Comparison of ENCODE assay signal across 8 mouse cellular contexts in the genomic region with DNA sequence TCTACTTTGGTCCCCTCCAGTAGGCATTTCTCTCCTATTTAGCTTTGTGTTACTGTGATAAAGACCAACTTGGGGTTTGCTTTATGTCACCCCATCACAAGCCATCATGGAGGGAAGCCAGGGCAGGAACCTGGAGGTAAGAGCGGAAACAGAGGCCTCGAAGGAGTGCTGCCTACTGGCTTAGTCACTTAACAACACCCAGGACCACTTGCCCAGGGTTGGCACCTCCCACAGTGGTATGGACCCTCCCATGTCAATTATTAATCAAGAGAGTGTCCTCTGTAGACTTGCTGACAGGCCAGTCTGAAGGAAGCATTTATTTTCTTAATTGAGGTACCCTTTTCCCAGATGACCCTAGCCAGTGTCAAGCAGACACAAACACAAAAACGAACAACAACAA. TPM values are rescaled to one million over a fixed set of nuclear protein-coding genes. Genes with fewer than 3 reads are reported as not detected.
DNase-seq lines count a peak whose midpoint lies in the region; ATAC-seq and TF ChIP-seq lines count a peak whose summit lies in the region.

No protein-coding gene starts in this region.

- H3K27ac ChIP-seq in gastrocnemius, adult 2 months = peak overlapping the region; percentile 99
- H3K27ac ChIP-seq in embryonic facial prominence, embryonic 12.5 days = peak overlapping the region; percentile 96
- peak overlapping the region; percentile 98 for H3K27ac ChIP-seq in midbrain, embryonic 12.5 days (replicated peaks)

- H3K9me3 ChIP-seq in embryonic facial prominence, embryonic 12.5 days = no peaks in the 10 kb centered on the region
- no peaks in the 10 kb centered on the region for H3K9me3 ChIP-seq in midbrain, embryonic 12.5 days

- no peak for TF ChIP-seq CTCF in gastrocnemius, adult 2 months (IDR thresholded peaks at IDR 0.05)

- H3K27me3 ChIP-seq in embryonic facial prominence, embryonic 12.5 days = no peaks in the 10 kb centered on the region
- H3K27me3 ChIP-seq in midbrain, embryonic 12.5 days = peaks cover 23% of the 10 kb centered on the region

- 61% methylated on average over 3 of the region's 3 CpGs for WGBS in embryonic facial prominence, embryonic 12.5 days
- 51% methylated on average over 3 of the region's 3 CpGs for WGBS in midbrain, embryonic 12.5 days

- peak overlapping the region; percentile 89 for H3K4me3 ChIP-seq in gastrocnemius, adult 2 months
- H3K4me3 ChIP-seq in embryonic facial prominence, embryonic 12.5 days = peak overlapping the region; percentile 67
- peak overlapping the region; percentile 74 for H3K4me3 ChIP-seq in midbrain, embryonic 12.5 days

- no peaks in the 10 kb centered on the region for H3K36me3 ChIP-seq in embryonic facial prominence, embryonic 12.5 days
- H3K36me3 ChIP-seq in midbrain, embryonic 12.5 days = no peaks in the 10 kb centered on the region

- H3K9ac ChIP-seq in embryonic facial prominence, embryonic 12.5 days = peak overlapping the region; percentile 44
- peak overlapping the region; percentile 72 for H3K9ac ChIP-seq in midbrain, embryonic 12.5 days (replicated peaks)

- ATAC-seq in embryonic facial prominence, embryonic 12.5 days (ENCODE audit: insufficient number of reproducible peaks, insufficient read depth, low FRiP score, low TSS enrichment) = no peak
- ATAC-seq in midbrain, embryonic 12.5 days (ENCODE audit: low FRiP score, low read depth) = no peak

- peak overlapping the region; percentile 70 for H3K4me2 ChIP-seq in embryonic facial prominence, embryonic 12.5 days (replicated peaks)
- H3K4me2 ChIP-seq in midbrain, embryonic 12.5 days (replicated peaks) = peak overlapping the region; percentile 68

- H3K4me1 ChIP-seq in embryonic facial prominence, embryonic 12.5 days = 0 out of 2 replicates have a peak, but pooled peaks cover 4% of the 10 kb centered on the region
- peaks cover 12% of the 10 kb centered on the region for H3K4me1 ChIP-seq in midbrain, embryonic 12.5 days

- intact Hi-C loops in gastrocnemius, adult 2 months (cut with DNase I) = loop anchor here (2.0 kb wide), 1 partner anchor 38 kb away; the partner anchor contains the start of gene Mien1
- intact Hi-C loops in gastrocnemius, postnatal 14 days (cut with DNase I; ENCODE audit: low total_unique reads) = no loop called here

- DNase-seq in gastrocnemius, adult 2 months = no peak
- DNase-seq in gastrocnemius, postnatal 14 days = no peak
- peak; percentile 63 for DNase-seq in kidney, adult 18-20 months
- no peak for DNase-seq in cerebellum, adult 11 months
- no peak for DNase-seq in c-Kit-positive CD71-positive TER-119-positive erythroid progenitor cells, embryonic 14.5 days (ENCODE audit: low spot score)
- DNase-seq in ovary, postnatal 10 days (ENCODE audit: low spot score) = no peak

RNA-seq across cellular contexts. Expression of gene Pgap3, which starts 0.5 kb away (rescaled TPM):
- 1 to 10 TPM; 2.2 to 3.0 TPM for total RNA-seq in gastrocnemius, adult 2 months (2021)
- total RNA-seq in gastrocnemius, postnatal 14 days (2021) = 1 to 10 TPM; 2.2 to 2.9 TPM
- 9.8 and 10.4 TPM in 2 replicates for polyA plus RNA-seq in embryonic facial prominence, embryonic 12.5 days (2016; fragmentation: Nextera tagmentation; extraction: Ambion mirVana)
- 9.0 and 9.3 TPM in 2 replicates for polyA plus RNA-seq in midbrain, embryonic 12.5 days (2016; fragmentation: Nextera tagmentation; extraction: Ambion mirVana)

RNA-seq across cellular contexts. Expression of gene Erbb2, which starts 11.5 kb away (rescaled TPM):
- 1 to 10 TPM; 1.6 to 1.9 TPM for total RNA-seq in gastrocnemius, adult 2 months (2021)
- 1 to 10 TPM; 3.9 to 5.3 TPM for total RNA-seq in gastrocnemius, postnatal 14 days (2021)
- 47.4 and 49.4 TPM in 2 replicates for polyA plus RNA-seq in embryonic facial prominence, embryonic 12.5 days (2016; fragmentation: Nextera tagmentation; extraction: Ambion mirVana)
- 14.9 and 17.4 TPM in 2 replicates for polyA plus RNA-seq in midbrain, embryonic 12.5 days (2016; fragmentation: Nextera tagmentation; extraction: Ambion mirVana)

RNA-seq across cellular contexts. Expression of gene Pnmt, which starts 14.6 kb away (rescaled TPM):
- 1 to 10 TPM; 1.8 to 5.9 TPM for total RNA-seq in gastrocnemius, adult 2 months (2021)
- under 1 TPM; 0.39 to 0.53 TPM for total RNA-seq in gastrocnemius, postnatal 14 days (2021)
- 0.33 TPM in 1 of 2 replicates, not detected in the other for polyA plus RNA-seq in embryonic facial prominence, embryonic 12.5 days (2016; fragmentation: Nextera tagmentation; extraction: Ambion mirVana)
- 0.15 TPM in 1 of 2 replicates, not detected in the other for polyA plus RNA-seq in midbrain, embryonic 12.5 days (2016; fragmentation: Nextera tagmentation; extraction: Ambion mirVana)

RNA-seq across cellular contexts. Expression of gene Tcap, which starts 17.2 kb away (rescaled TPM):
- total RNA-seq in gastrocnemius, adult 2 months (2021) = 1,000 to 10,000 TPM; 3,050 to 3,067 TPM
- total RNA-seq in gastrocnemius, postnatal 14 days (2021) = 1,000 to 10,000 TPM in 1 of 2 experiments, 100 to 1,000 TPM in 1; 673 to 1,120 TPM
- polyA plus RNA-seq in embryonic facial prominence, embryonic 12.5 days (2016; fragmentation: Nextera tagmentation; extraction: Ambion mirVana) = 1.5 and 1.7 TPM in 2 replicates
- 0.19 and 0.33 TPM in 2 replicates for polyA plus RNA-seq in midbrain, embryonic 12.5 days (2016; fragmentation: Nextera tagmentation; extraction: Ambion mirVana)

RNA-seq across cellular contexts. Expression of gene Mien1, which starts 38.0 kb away (rescaled TPM):
- 10 to 100 TPM; 30.3 to 37.4 TPM for total RNA-seq in gastrocnemius, adult 2 months (2021)
- 10 to 100 TPM; 27.7 to 30.3 TPM for total RNA-seq in gastrocnemius, postnatal 14 days (2021)
- polyA plus RNA-seq in embryonic facial prominence, embryonic 12.5 days (2016; fragmentation: Nextera tagmentation; extraction: Ambion mirVana) = 78.4 and 85.6 TPM in 2 replicates
- 158 and 163 TPM in 2 replicates for polyA plus RNA-seq in midbrain, embryonic 12.5 days (2016; fragmentation: Nextera tagmentation; extraction: Ambion mirVana)
